Mouse (Mus musculus): ENCODE results near the gene Ppp2r3d.
"Not testable (repeated sequence)": the region's sequence is repeated elsewhere in the genome, so short reads cannot be mapped to it uniquely, and the experiment has no call there.

Gene Ppp2r3d

GRCm38 (mm10) chr9:124476096-124476902 lies at the start of gene Ppp2r3d:
Gene Ppp2r3d, minus strand, starts transcription at chr9:124476898.
- peak; percentile 10 to 16 for DNase-seq

DNA sequence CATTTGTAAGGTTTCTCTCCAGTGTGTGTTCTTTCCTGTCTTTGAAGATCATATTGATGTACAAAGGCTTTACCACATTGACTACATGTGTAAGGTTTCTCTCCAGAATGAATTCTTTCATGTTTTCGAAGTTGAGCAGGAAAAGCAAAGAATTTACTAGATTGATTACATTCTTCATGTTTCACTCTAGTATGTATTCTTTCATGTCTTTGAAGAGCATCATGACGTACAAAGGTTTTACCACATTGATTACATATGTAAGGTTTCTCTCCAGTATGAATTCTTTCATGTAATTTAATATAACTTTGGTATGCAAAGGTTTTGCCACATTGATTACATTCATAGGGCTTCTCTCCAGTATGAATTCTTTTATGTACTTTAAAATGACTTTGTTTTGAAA lies 17.0 kb upstream of the Ppp2r3d start, which contains the start of gene Gm21836:
Gene Gm21836, minus strand, starts transcription at position 101 of the 400 bp plus-strand sequence.
- not testable (repeated sequence) for DNase-seq

DNA sequence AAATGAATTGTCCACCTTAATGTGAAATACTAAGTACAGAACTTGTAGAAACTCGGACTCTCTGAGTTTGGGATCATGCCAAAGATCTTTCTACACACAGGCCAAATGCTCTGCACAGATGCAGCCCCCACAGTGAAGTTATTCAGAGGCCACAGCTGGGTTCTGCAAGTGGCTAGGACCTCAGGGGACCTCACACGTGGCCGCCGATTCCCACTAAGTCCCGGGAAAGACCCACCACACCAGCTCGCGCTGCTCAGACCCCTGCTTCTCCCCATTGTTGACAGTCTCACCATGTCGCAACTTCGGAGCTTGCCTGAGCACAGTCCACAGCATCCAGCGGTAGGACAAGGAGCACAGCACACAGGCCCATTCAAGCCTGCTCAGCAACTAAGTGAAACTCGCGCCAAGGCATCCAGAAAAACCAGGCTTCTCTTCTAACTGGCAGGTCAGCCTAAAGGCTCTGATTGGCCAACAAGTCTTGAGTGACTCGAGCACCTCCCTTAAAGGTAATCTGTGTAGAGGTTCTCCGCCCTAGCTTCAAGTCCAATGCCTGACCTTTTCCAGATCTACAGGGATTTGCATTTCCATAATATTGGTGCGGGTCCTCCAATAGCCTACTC lies 3.8 kb upstream of the Ppp2r3d start:
- DNase-seq = not testable (repeated sequence)

GRCm38 (mm10) chr9:124478081-124478480 lies 1.4 kb upstream of the Ppp2r3d start:
- no peak for DNase-seq

DNA sequence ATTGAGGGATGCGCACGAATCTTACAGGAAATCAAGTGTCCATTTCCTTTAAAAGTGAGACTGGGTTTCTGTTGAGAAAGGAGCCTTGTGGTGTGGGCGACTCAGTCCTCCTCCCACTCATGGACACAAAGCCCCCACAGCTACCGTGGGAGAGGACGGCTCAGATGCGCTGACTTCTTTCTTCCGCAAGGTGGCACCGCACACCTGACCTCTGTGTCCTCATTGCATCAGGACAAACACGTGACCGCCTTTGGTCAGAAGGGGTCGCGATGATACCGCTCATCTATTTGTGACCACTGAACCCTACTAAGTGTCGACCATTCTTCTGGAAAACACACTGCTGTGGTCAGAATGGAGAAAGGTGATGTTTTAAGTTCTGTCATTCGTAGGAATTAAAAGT lies 1.0 kb downstream of the Ppp2r3d start:
- peak; percentile 2 to 7 for DNase-seq

GRCm38 (mm10) chr9:124456572-124456971 lies 20.1 kb downstream of the Ppp2r3d start:
- peak in 1 of 2 experiments; percentile 10 for DNase-seq

- peak; percentile 28 to 41 for DNase-seq
Measured at GRCm38 (mm10) chr9:124442533-124442855, 34.2 kb downstream of the Ppp2r3d start.

DNA sequence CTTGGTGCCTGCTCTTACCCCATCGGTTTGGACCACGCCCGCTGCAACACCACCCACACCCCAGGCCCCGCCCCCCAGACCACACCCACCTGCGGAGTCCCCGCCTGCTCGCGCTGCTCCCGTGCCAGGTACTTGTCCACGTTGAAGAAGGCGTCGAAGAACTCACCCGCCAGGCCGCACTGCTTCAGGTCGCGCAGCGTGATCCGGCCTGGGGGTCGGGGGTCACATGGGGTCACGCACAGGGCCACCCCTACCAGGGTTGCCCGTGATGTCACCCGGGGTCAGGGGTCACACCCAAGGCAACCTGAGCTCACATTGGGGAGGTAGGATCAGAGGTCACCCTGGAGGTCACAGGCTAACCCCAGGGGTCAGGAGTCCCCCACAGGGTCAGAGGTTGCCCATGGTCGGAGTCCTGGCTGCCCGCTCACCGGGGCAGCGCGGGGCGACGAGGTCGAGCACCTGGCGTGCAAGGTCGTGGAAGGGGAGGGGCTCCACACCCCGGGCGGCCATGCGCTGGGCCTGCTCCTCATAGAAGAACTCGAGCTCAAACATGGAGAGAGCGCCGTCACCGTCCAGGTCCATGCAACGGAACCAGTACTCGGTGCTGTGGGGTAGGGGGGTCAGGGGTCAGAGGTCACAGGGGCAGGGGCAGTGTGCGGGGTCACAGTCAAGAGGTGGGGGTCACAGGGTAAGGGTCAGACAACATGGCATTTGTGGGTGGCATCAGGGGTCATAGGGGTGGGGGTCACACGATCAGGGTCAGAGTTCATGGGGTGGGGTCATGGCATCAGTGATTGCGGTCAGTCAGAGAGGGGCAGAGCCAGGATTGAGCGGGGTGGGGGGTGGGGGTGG lies 34.8 kb downstream of the Ppp2r3d start:
- DNase-seq = peak; percentile 25 to 27

GRCm38 (mm10) chr9:124440724-124441045 lies 36.0 kb downstream of the Ppp2r3d start:
- DNase-seq = peak in 1 of 2 experiments; percentile 42

DNA sequence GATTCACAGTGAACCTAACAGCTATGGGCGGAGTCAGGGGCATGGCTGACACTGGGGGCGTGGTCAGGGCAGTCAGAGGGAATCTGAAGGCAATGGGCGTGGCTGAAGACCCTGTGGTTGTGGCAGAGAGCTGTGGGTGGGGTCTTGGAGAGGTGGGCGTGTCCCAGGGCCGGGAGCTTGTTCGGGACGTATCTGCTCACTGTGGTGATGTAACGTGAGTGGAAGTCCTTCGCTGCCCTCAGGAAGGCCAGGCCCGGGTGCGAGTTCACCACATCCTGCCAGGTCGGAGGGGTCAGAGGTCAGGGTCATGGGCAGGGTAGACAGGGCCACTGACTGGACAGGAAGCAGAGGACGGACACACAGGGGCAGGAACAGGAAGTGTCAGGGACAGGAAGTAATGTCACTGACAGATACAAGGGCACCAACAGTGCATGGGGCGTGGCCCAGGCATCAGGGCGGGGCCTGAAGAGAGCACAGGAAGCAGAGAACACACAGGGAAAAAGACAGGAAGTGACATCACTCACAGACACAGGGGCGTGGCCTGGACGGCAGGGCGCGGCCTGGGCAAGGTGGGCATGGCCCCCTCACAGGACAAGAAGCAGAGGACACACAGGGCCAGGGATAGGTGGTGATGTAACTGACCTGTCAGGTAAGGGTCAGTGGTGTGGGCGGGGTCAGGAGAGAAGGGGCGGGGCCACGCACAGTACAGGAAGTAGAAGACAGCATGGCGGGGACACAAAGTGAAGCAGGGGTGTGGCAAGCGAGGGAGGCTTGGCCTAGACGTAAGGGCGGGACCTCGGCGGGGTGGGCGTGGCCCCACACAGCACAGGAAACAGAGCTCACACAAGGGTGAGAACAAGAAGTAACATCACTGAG lies 36.6 kb downstream of the Ppp2r3d start:
- peak; percentile 42 to 44 for DNase-seq

- peak; percentile 25 to 38 for DNase-seq
Measured at GRCm38 (mm10) chr9:124439403-124439847, 37.3 kb downstream of the Ppp2r3d start.

GRCm38 (mm10) chr9:124438686-124439346 lies 37.9 kb downstream of the Ppp2r3d start:
- DNase-seq = peak; percentile 15 to 25

GRCm38 (mm10) chr9:124425411-124425885 lies 51.2 kb downstream of the Ppp2r3d start:
- peak; percentile 94 to 97 for DNase-seq

- peak; percentile 98 to 99 for DNase-seq
Measured at GRCm38 (mm10) chr9:124424542-124425410, 51.9 kb downstream of the Ppp2r3d start.

DNA sequence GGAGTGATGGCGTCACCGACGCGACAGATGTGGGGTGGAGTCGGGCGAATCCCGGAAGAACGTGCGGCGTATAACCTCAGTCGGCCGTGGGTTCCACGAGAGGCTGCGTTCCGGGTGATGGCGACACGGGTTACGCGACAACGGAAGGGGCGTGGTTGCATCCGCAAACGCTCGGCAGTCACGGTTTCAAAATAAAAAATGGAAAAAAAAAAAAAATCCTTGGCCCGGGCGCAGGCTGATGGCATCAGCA lies 52.5 kb downstream of the Ppp2r3d start:
- DNase-seq = no peak

DNA sequence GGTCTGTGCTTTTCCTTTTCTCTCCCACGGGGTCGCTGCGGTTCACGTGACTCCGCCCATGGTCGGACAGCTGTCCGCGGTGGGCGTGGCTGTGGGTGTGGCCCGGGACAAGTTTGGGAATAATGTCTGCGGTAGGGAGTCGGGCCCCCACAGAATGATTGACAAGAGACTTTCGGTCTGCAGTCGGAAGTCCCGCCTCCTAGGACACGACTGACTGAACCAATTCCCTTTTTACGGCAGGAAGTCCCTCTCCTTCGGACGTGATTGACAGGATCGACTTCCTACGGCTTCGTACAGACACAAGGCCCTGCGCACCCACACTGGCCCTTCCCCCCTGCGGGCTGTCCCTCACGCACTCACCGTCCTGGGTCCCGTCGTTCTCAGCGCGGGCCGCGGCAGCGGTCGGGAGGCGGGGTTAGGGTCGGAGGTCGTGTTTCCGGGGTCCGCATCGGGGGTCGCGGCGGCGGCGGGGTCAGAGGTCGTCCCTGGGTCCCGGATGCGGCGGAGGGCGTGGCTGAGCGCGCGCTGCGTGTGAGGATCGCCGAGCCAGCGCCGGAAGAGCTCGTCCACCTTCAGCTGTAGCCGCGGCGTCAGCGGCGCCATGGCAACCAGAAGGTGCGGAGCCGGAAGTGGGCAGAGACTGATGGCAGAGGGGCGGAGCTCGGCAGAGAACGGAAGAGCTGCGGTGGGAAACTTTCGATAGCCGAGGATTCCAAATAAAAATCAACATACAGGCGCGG lies 53.0 kb downstream of the Ppp2r3d start:
- peak; percentile 96 to 98 for DNase-seq

DNA sequence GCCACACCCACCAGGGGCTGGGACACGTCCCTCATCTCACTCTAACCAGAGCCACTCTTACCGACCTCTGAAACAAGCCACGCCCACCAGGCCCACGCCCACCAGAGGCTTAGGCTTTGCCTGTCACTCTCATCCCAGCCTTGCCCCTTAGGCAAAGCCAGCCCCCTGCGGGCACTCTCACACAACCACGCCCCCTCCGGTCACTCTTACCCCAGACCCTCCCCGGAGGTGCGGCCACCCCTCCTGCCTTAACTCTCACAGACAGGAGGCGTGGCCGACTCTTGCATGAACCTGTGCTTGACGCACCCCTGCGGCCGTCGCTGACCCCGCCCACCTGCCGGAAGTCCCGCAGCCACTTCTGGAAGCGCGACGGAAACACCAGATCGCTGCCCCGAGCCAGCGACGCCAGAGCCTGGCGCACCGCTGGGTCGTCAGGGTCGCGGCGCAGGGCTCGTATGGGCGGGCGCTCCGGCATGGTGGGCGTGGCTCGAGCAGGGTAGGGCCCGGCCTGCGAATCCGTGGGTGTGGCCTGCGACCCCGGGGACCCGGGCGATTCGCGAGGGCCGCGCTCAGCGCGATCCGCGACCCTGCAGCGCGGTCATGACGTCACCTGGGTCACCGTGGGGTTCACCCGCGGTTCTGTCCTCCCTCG lies 53.7 kb downstream of the Ppp2r3d start:
- peak; percentile 87 to 92 for DNase-seq

DNA sequence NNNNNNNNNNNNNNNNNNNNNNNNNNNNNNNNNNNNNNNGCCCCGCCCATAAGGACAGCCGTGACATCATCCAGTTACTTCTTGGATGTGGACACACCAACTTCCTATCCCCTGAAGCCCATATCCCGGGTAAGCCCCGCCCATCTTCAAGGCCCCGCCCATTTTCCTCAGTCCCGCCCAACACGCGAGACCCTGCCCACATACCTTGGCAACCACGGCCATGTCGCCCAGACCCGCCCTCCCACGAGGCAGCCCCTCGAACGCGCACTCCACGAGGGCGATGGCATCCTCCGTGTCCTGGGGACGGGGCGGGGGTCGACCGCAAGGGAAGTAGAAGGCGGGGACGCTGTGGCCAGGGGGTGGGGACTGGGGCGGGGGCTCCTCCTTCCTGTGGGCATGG lies 54.3 kb downstream of the Ppp2r3d start:
- peak; percentile 61 to 65 for DNase-seq

DNA sequence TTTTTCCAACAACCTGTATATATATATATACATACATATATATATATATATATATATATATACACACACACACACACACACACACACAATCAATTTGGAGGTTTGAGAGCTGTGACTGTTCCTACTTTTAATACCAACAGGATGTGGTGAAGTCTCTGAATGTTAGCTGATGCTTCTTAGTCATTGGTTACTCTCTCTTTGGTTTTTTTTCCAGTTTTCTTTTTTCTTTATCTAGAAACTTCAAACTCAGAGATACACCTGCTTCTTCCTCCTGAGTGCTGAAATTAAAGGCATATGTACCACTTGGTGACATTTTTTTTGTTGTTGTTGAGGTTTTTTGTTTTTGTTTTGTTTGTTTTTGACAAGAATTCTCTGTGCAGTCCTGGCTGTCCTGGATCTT lies 63.8 kb downstream of the Ppp2r3d start:
- no peak for DNase-seq

GRCm38 (mm10) chr9:124411553-124411952 lies 65.1 kb downstream of the Ppp2r3d start:
- no peak for DNase-seq

All from cerebellum, adult 18-20 months (tissue).